Mouse (Mus musculus) left cerebral cortex, postnatal 4 days (tissue): ENCODE results near the gene Pdpk1. TPM values are rescaled to one million over a fixed set of nuclear protein-coding genes. Genes with fewer than 3 reads are reported as not detected.
"Not testable (repeated sequence)": the region's sequence is repeated elsewhere in the genome, so short reads cannot be mapped to it uniquely, and the experiment has no call there.

ENCODE experiments used
- DNase-seq: peaks from one replicate; pipeline ENCODE4 v3.0.0-alpha.2; 2022
- intact Hi-C: fragments of 180-260 bp; cut with DNase I; formaldehyde crosslinking; loops from one replicate; pipeline ENCODE4 v1.15.1; 2025
- total RNA-seq, 2 experiments: library from RNA; stranded (reverse); gene quantifications; 2 replicates each; pipeline ENCODE4 v1.2.3; 2021

The Pdpk1 gene
- total RNA-seq, 2 experiments from 2014 or later: 67.0 to 68.3 TPM

- intact Hi-C loops: no loop called here
- no peak for DNase-seq
These were observed 23.1 kb downstream of the Pdpk1 start for GRCm38 (mm10) chr17:24127592-24127991.

DNA sequence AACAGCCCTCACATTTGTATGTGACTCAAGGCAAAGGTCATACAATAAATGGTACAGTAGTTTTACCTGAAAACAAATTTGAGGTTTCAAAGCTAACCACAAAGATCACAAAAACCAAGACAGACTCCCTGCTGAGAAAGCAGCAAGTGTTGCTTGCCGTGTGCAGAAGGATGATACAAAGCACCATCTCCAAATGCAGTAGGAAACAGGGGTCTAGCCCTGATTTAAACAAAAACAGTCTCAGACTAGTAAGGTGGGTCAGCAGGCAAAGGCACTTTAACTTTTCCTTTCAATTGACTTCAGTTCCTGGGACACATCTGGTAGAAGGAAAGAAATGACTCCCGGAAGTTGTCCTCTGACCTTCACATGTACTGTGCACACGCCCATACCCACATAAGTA is 23.9 kb downstream of the Pdpk1 start:
- DNase-seq: no peak
- intact Hi-C loops: no loop called here

GRCm38 (mm10) chr17:24119446-24119845 is 31.3 kb downstream of the Pdpk1 start:
- intact Hi-C loops: no loop called here

DNA sequence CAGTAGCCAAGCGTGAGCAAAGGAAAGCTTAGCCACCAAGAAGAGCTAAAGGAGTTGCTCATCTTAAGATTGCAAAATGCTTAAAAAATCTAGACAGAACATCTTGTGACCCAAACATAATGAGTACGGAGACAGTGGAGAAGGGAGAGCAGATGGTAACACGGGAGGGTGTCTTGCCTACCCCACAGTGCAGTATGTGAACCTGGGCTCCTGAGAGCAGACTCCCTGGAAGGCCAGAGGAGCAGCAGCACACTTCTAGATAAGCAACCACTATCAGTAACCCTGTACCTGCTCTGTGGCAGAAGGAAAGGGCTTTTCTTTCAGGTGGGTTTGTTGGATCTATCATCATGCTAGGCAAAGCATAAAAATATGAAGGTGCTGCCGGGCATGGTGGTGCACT is 37.7 kb downstream of the Pdpk1 start:
- intact Hi-C loops: no loop called here
- no peak for DNase-seq

More at GRCm38 (mm10) chr17:24119446-24119845, 31.3 kb downstream of the Pdpk1 start:
- DNase-seq: no peak

DNA sequence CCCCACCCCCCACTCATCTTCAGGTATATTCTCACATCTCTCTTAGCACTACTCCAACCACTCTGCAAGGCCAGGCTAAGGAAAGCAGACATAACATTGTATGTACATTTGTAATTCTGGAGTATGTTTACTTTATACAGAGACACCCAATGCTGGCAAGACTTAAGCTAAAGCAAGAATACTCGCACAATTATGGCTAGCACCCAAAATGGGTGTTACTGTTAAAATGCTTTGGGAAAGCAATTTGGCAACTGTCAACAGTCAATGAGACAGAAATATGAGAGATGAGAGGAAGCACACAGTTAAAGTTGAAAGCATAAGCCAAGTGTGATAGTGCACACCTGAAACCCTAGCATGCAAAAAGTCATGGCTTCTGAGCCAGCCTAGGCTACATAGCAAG is 39.5 kb downstream of the Pdpk1 start:
- intact Hi-C loops: no loop called here
- DNase-seq: no peak

DNA sequence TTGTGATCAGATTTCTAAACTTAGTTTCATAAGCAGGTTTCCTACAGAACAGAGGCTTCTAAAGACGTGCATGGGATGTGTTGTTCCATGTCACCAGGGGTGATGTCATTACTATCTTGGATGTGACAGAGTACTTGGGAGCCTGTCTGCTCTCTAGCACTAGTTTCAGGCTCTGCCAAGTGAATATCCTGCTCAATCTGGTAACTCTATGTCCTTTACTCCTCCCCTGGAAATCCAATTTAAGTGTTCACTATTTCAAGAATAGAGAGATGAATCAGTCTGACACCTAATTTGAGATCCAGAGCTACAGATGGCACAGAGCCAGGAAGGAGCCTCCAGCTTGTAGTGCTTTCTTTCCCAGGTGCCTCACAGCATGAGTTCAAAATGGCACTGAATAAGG is 41.8 kb downstream of the Pdpk1 start:
- DNase-seq: peak; percentile 37
- intact Hi-C loops: no loop called here

- intact Hi-C loops: no loop called here
- DNase-seq: no peak
These were observed 45.6 kb downstream of the Pdpk1 start for GRCm38 (mm10) chr17:24105111-24105510.

DNA sequence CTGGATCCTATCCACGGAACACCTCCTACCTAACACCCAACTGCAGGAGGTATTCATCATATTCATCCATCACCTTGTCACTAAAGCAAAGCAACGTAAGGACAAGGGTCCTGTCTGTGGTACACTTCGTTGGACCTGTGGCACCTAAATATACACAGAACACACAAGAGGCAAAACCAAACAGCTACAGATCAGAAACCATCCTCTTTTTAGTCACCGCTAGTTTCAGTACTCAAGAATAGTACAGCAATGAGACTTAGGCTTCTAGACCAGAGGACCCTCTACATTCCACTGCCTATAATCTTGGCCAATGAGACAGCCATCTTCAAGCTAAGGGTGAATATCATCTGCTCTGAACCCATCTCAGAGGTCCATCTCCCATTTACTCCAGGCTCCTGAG is 52.4 kb downstream of the Pdpk1 start:
- intact Hi-C loops: no loop called here

DNA sequence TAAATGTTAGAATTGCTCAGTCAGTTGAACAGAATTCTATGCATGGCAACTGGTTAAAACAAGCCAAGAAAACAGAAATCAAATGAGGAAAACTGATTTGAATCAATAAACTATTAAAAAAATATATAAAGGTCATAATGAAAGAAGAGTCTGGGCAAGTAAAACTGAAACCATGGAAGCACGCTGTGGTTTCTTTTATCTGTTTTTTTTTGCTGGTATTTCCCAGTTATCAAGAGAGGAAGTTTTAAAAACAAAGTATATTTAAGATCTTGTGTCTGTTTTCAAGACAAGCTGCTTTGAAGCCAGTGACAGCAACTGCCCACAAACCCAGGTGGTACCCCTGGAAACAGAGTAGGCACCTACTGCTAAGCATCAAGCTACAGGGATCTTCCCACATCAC is 60.1 kb downstream of the Pdpk1 start:
- intact Hi-C loops: no loop called here
- no peak for DNase-seq

More for the DNA sequence above, 52.4 kb downstream of the Pdpk1 start:
- DNase-seq: no peak

- intact Hi-C loops, DNase-seq: not testable (repeated sequence)
These were observed 64.3 kb downstream of the Pdpk1 start for GRCm38 (mm10) chr17:24086399-24086798.

DNA sequence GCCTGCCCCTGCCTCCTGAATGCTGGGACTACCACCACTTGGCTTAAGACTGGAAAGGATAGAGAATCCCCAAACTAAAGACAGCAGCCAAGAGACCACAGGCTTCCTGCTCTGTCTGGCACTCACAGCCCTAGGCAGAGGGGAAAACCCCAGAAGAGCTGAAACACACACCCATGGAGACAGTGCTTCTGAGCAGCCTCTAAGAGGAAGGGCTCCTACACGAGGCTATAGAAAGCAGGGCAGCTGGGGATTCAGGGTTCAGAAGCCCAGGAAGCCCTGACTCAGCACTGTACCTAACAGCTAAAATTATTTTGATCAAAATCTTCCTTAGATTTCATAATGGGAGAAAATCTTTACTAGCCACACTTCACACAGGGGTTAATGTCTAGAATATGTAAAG is 66.1 kb downstream of the Pdpk1 start:
- intact Hi-C loops: no loop called here
- DNase-seq: no peak

GRCm38 (mm10) chr17:24077101-24077500 is 73.6 kb downstream of the Pdpk1 start:
- intact Hi-C loops: no loop called here
- no peak for DNase-seq

DNA sequence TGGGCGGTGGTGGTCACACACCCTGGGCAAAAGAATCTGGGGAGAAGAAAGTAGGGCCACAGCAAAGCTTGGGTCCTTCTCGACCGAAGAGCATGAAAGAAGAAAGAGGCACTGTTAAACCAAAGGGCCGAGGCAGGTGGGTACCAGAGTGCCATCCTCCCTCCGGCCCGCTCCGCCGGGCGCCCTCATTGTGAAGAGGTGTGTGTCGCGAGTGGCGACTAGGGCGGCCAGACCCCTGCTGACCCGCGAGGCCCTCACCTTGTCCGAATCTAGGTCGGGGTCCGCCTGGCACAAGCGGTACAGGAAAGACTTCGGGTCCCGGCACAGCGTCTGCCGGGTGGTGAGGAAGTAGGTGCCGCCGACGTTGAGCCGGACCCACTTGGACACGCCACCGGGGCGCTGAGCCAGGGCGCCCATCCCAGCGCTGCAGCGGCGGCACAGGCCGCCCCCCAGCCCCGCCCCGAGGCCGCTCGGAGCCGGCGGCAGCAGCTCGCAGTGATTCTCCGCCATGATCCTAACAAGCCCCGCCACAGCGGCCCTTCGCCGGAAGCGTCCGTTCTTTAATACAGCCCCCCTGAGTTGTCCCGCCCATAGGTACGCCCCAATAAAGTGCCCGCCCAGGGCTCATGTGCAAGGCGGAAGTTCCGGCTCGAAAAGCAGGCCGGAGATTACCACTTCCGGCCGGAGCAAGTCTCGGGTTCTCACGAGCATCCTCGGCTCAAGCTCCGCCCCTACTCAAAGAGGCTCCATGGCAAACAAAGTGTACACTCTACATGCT is 77.6 kb downstream of the Pdpk1 start, which contains the start of gene Kctd5:
Kctd5 (minus strand) TSS at position 567 of the 778 bp plus-strand sequence.
- DNase-seq: peak; percentile 95
- intact Hi-C loops: no loop called here

DNA sequence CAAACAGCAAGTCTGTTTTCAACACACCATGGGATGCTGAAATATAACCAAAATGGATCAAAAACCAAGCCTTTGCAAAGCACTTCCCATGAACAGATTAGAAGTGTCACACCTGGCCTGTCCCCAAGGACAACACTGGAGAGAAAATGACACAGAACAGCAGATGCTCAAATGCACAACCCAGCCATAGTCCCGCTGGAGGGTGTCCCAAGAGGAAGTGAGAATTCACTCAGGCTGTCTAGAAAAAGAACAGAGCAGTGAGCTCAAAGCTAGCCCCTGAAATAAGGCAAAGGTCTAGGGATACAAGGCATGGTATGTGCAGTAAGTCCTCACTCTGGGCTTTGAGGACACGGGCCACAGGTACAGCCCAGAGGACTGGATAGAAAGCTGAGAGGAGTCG is 81.2 kb downstream of the Pdpk1 start:
- DNase-seq: no peak
- intact Hi-C loops: no loop called here

- intact Hi-C loops: no loop called here
- peak; percentile 19 for DNase-seq
These were observed 82.5 kb downstream of the Pdpk1 start for GRCm38 (mm10) chr17:24068271-24068670.

GRCm38 (mm10) chr17:24062459-24063155 is 88.1 kb downstream of the Pdpk1 start:
- no peak for DNase-seq
- intact Hi-C loops: no loop called here

GRCm38 (mm10) chr17:24057730-24058245 is 92.9 kb downstream of the Pdpk1 start:
- intact Hi-C loops: no loop called here
- no peak for DNase-seq

DNA sequence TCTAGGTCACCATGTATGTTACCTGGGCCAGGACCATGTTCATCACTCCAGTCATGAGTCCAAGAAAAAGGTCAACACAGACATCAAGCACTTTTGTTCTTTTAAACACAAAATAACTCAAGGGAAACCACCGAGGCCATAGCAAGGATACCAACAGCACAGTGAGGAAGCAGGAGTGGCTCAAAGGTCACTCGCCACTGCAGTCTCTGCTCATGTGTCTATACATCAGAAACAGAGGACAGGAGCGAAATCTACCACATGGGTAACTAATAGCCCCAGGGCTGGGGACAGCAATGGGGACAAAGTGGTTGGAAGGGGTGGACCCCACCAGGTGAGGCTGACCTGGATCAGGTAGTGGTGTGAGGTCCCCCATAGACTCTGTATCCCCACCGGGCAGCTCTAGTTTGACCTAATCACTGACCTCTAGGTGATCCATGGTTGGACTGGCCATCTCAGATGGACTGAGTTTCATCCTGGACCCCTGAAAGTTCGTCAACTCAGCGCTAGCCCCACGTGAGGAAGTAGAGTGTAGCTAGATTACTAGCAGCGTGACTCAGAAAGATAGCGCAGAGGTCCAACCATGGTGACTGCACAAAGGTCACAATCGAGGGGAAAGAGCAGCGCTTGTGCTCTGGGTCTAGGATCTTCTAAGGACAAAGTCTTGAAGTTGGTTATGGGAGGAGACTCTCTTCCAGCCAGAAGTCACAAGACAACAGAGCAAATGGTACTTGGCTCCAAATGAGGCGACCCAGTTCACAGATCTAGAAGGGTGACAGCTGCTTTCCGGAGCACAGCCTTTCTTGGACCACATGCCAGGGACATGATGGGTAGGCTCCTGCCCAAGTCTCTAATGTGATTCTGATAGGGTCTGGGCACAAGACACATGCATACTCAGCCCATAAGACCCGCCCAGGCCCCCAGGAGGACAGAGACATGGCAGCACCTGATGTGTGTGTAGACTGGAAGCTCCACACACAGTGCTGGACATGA is 93.8 kb downstream of the Pdpk1 start:
- intact Hi-C loops: no loop called here

GRCm38 (mm10) chr17:24049008-24049407 is 101.7 kb downstream of the Pdpk1 start:
- intact Hi-C loops: no loop called here
- DNase-seq: no peak

More for the DNA sequence above, 93.8 kb downstream of the Pdpk1 start:
- DNase-seq: no peak

DNA sequence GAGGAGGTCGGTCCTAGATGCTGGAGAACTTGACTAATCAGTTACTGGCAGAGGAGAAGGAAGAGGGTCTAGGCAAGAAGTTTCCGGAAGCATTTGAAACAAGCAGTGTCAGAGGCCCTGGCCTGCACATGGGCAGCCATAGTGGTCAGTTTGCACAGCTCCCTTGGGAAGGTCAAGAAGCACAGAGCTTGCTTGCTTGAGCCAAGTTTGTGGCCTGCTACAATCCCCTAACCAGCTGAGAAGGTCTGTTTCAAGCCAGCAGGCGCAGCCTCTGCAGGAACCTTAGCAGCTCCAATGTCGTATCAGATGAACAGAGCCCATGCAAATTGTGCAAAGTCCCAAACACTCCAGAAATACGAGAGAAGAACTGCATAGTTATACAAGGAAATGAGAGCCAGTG is 102.7 kb downstream of the Pdpk1 start:
- intact Hi-C loops: no loop called here
- DNase-seq: no peak

- intact Hi-C loops: no loop called here
- DNase-seq: no peak
These were observed 104.7 kb downstream of the Pdpk1 start for GRCm38 (mm10) chr17:24046026-24046425.
